Mouse (Mus musculus): ENCODE measurements around the gene Stac. TPM values are rescaled to one million over a fixed set of nuclear protein-coding genes. Genes with fewer than 3 reads are reported as not detected.

Stac gene
- polyA plus RNA-seq, 1 experiment from 2014 or later, result 1.3 TPM

DNA sequence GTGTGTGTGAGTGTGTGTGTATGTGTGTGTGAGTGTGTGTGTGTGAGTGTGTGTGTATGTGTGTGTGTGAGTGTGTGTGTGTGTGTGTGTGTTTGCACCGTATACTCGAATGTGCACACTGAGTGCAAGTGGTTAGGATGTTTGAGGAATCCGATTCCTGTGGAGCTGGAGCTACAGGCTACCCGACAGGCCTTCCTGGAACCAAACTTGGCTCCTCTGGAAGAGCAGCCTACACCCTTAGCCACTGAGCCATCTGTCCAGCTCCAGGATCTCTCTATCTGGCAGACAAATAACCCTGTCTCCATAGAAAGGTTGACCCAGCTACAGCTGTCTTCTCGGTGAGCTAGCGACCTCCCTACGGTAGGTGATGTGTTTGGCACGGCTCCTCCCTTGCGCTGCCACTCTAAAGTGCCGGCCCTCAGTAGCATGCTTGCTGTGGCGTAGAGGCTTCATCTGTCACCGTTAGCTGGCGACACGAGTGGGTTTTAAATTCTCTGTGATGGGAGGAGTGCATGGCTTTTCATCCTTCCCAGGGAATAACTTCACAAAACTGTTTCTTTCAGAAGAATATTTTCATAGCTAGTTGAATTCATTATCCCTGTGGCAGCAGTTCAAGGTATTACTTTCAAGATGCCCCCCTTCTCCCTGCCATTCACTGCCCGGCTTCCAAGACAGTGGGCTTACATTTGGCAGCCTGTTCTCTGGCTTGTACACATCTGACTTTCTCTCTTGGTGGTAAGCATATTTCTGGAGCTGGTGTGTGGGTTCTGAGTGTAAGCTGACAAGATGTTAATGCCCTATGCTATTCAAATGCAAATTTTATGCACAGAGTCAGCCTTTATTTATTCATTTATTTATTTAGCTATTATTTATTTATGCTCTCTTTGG lies 175.3 kb downstream of the Stac start:
- Histone ChIP-seq H3K9ac (ENCODE audit: low read depth, low read length) (no peak overlapping the region), H3K27ac (ENCODE audit: low read depth, low read length) (no peak overlapping the region), H3K36me3 (ENCODE audit: control insufficient read depth, insufficient read depth, low read length) (no peaks in the 10 kb centered on the region), H3K9me3 (ENCODE audit: control insufficient read depth, low read length) (no peaks in the 10 kb centered on the region), H3K4me1 (ENCODE audit: control insufficient read depth, insufficient read depth, low read length) (no peaks in the 10 kb centered on the region), H3K4me3 (ENCODE audit: low read length) (no peak overlapping the region), H3K4me2 (replicated peaks; ENCODE audit: low read depth, low read length) (no peak overlapping the region), H3K27me3 (ENCODE audit: control insufficient read depth, insufficient read depth, low read length) (no peaks in the 10 kb centered on the region)
- no peak for ATAC-seq (ENCODE audit: low FRiP score, low TSS enrichment)
- 60% methylated on average over 15 of the region's 15 CpGs for WGBS

Measured in kidney, embryonic 14.5 days (tissue).